Mouse (Mus musculus): ENCODE data around the gene Psen2. TPM values are rescaled to one million over a fixed set of nuclear protein-coding genes. Genes with fewer than 3 reads are reported as not detected.
A peak's percentile ranks its signal among the peaks of the same experiment; 100 is the strongest.

Psen2 gene
- polyA plus RNA-seq, 1 experiment from 2014 or later, result 11.5 TPM

DNA sequence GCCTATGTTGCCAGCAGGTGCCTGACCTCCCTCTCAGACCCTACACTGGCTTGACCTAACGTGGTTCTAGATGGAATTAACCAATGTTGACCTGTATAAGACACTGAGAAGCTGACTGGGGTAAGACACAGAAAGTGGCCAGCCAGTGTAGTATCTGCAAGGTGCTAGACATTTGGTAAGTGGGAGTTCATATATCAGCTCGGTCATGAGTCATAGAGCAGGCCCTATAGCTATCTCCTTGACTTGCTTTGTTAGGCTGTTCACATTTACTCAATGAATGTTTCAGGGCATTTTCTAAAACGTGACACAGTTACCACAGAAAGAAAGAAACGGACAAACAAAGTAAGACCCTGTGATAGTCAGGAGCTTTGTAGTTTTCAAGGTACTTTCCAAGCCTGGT is 27.1 kb upstream of the Psen2 start:
- Histone ChIP-seq H3K4me2 (no peak overlapping the region), H3K4me1 (replicated peaks) (peaks cover 3% of the 10 kb centered on the region; the same call in 1 of the 2 replicates), H3K4me3 (no peak overlapping the region), H3K36me3 (no peaks in the 10 kb centered on the region), H3K9ac (no peak overlapping the region), H3K27me3 (no peaks in the 10 kb centered on the region), H3K27ac (no peak overlapping the region), H3K9me3 (no peaks in the 10 kb centered on the region)
- WGBS, result 80% methylated on average over 4 of the region's 4 CpGs
- ATAC-seq (ENCODE audit: low FRiP score), result no peak

DNA sequence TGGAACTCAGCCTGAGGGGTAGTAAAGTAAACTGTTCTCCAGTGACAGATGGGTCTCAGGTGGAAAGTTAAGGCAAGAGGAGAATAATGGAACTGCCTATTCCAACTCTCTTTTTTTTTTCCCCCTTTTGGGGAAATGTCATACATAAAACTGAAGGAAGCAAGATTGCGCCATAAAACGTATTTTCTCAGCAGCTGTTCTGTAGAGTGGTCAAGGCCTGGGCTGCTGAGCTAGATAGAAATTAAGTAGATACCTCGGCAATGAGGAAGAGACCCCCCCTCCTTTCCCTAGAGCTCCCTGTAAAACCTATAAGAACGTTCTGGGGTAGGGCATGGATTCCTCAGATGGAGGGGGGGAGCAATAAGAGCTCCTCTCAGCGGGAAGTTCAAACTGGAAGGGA is 26.6 kb upstream of the Psen2 start:
- Histone ChIP-seq H3K9ac (no peak overlapping the region), H3K27ac (no peak overlapping the region), H3K9me3 (no peaks in the 10 kb centered on the region), H3K4me1 (replicated peaks) (peaks cover 3% of the 10 kb centered on the region; the same call in 1 of the 2 replicates), H3K4me3 (no peak overlapping the region), H3K36me3 (no peaks in the 10 kb centered on the region), H3K27me3 (0 out of 2 replicates have a peak, but pooled peaks cover 1% of the 10 kb centered on the region), H3K4me2 (no peak overlapping the region)
- ATAC-seq (ENCODE audit: low FRiP score), result no peak
- 80% methylated on average over 5 of the region's 5 CpGs for WGBS

DNA sequence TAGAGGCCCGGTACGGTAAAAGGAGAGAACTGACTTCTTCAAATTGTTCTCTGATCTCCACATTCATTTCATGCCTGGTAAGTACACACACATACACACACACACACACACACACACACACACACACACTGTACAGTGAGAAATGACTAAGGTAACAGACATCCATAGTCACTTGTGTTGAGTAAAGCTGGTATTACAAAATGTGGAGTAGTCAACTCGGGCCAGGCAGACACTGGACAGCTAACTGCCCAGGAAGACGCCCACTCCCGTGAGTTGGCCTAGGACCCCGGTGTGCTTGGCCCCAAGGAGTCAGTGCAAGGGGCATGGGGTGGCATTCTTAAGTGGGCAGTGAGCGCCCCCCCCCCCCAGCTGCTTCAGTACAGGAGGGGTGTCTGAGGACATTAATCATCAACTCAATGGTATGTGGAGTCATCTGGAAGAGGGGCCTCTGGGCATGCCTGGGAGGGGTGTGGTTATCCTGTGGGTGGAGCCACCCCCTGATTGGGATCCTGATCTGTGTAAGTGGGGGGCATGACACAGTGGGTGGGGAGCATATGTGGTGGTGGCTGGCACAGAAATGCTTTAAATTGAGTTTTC is 25.7 kb upstream of the Psen2 start:
- Histone ChIP-seq H3K4me3 (no peak overlapping the region), H3K4me2 (no peak overlapping the region), H3K4me1 (replicated peaks) (peaks cover 9% of the 10 kb centered on the region), H3K36me3 (no peaks in the 10 kb centered on the region), H3K27me3 (peaks cover 5% of the 10 kb centered on the region; the same call in 1 of the 2 replicates), H3K9me3 (no peaks in the 10 kb centered on the region), H3K27ac (no peak overlapping the region), H3K9ac (no peak overlapping the region)
- no peak for ATAC-seq (ENCODE audit: low FRiP score)
- 85% methylated on average over 7 of the region's 7 CpGs for whole genome bisulfite sequencing

DNA sequence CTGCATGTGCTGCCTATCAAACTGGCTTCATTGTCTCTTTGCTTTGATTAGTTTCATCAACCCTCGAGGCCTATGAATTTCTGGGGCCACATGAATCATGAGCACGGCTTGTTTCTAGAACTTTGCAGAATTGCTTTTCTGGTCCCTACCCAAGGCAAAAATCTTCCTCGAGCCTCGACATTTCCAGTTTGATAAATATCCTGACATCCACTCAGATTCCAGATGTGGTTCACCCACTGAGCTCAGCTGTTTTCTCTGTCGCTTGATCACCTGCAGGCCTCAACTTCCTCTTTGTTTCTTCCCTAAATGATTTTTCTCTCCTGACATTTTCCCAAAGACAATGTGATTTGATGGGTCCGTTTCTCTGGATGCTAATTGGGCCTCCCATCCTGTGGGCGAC is 25.0 kb upstream of the Psen2 start:
- 84% methylated on average over 7 of the region's 7 CpGs for WGBS
- Histone ChIP-seq H3K9me3 (no peaks in the 10 kb centered on the region), H3K9ac (no peak overlapping the region), H3K4me1 (replicated peaks) (peaks cover 15% of the 10 kb centered on the region), H3K27me3 (peaks cover 5% of the 10 kb centered on the region; the same call in 1 of the 2 replicates), H3K36me3 (no peaks in the 10 kb centered on the region), H3K4me3 (no peak overlapping the region), H3K27ac (no peak overlapping the region), H3K4me2 (no peak overlapping the region)
- no peak for ATAC-seq (ENCODE audit: low FRiP score)

DNA sequence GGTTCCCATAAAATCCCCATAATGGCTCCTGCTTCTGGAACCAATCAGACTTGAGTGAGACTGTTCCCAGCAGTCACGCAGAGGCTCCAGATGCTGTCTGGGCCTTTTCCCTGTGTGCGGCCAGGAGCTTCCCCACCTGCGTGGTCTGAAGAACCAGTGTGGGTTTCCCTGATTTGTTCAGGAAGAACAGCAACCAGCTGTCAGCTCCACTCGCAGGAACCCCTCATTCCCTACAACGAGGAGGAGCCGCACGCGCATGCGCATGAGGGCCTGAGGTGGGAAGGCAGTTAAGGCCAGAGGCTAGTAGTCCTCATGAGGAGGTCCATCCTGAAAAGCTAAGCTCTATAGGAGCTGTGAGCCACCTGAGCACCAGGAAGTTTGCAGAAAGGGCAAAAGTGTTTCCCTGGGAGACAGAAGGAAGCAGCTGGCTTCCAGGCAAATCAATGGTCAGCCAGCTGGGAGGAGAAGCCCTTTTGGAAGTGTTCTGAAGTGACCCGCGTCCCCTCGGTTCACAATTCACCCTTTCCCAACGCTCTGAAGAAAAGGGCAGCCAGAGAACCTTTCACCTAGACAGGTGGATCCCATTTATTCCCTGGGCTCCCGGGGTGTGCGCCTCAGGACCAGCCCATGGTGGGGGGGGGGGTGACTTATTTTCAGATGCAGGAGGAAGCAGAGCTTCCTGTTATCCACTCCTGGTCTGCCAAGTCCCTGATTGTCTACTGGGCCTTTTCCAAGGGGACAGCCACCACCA is 23.0 kb upstream of the Psen2 start:
- H3K27me3 ChIP-seq, result peaks cover 5% of the 10 kb centered on the region; the same call in 1 of the 2 replicates
- no peaks in the 10 kb centered on the region for H3K9me3 ChIP-seq
- no peak overlapping the region for H3K4me2 ChIP-seq
- no peak for ATAC-seq (ENCODE audit: low FRiP score)
- H3K4me3 ChIP-seq, result no peak overlapping the region
- peaks cover 18% of the 10 kb centered on the region for H3K4me1 ChIP-seq (replicated peaks)
- 64% methylated on average over 15 of the region's 15 CpGs for WGBS
- H3K36me3 ChIP-seq, result no peaks in the 10 kb centered on the region
- no peak overlapping the region for H3K27ac ChIP-seq
- H3K9ac ChIP-seq, result no peak overlapping the region

DNA sequence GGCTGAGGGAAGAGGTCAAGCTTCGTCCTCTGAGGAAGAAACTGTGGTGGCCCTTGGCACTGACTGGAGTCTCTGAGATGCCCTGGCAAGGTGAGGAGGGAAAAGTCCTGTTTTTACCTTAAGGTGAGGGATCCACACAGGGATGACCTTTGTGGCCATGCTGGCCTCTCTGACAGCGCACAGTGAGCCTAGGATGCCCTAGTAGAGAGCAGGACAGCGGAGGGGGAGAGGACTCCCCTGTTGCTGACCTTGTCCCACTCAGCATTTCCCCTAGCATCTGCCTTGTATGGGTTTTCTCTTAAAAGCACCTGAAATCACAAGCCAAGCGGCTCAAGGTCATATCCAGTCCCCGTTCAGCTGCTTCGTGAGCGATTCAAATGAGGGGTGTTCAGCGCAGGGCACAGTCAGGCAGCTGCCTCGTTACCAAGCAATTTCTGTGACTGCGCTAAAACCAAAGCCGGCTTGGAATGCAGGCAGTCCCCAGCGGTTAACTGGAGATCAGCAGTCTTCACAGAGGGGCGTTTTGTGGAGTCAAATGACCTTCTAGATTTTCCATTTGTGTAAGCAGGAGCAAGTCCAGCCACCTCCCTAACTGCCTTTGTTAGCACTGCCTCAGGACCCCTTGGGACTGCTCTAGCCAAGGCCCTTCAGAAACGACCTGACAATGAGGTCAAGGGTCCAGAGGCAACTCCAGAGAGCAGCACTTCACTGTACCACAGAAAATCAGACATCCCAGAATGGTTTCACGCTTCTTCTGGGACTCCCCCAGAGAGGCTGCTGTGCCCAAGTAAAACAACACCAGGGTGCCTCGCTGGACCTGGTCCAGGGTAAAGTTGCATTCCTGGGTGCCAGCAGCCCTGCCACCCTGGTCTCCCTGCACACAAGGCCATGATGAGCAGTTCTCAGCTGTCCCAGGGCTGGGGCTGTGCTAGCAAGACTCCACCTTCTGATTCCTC is 20.9 kb upstream of the Psen2 start:
- peak; percentile 34; the same call in 1 of the 2 replicates for ATAC-seq (ENCODE audit: low FRiP score)
- peak overlapping the region; percentile 53; the same call in 1 of the 2 replicates for H3K9ac ChIP-seq

DNA sequence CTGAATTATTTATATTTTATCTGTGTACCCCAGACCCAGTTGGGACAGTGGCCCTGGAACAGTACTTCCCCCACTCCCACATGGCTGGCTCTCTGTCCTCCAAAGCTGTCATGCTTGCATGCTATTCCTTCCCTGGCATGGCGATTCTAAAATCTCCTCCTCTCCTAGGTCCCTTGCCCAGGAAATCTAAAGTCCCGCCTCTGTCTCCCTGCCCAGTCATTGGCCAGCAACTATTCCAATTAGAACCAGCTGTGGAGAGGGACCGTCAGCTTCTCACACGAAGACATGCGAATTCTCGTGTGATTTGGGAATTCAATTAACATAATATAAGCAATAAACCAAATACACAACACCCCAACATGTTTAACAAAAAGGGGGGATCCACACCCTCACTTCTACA is 19.3 kb upstream of the Psen2 start:
- Histone ChIP-seq H3K27me3 (peaks cover 5% of the 10 kb centered on the region; the same call in 1 of the 2 replicates), H3K4me3 (no peak overlapping the region), H3K9ac (no peak overlapping the region), H3K4me1 (replicated peaks) (peaks cover 24% of the 10 kb centered on the region), H3K4me2 (no peak overlapping the region), H3K36me3 (no peaks in the 10 kb centered on the region), H3K27ac (no peak overlapping the region), H3K9me3 (no peaks in the 10 kb centered on the region)
- WGBS, result 45% methylated on average over 6 of the region's 6 CpGs
- ATAC-seq (ENCODE audit: low FRiP score), result no peak

More for the DNA sequence above, 20.9 kb upstream of the Psen2 start:
- peaks cover 24% of the 10 kb centered on the region for H3K4me1 ChIP-seq (replicated peaks)
- peak overlapping the region; percentile 26 for H3K4me2 ChIP-seq
- 22% methylated on average over 16 of the region's 16 CpGs for WGBS
- H3K36me3 ChIP-seq, result no peaks in the 10 kb centered on the region
- peaks cover 5% of the 10 kb centered on the region; the same call in 1 of the 2 replicates for H3K27me3 ChIP-seq
- H3K4me3 ChIP-seq, result no peak overlapping the region
- H3K9me3 ChIP-seq, result no peaks in the 10 kb centered on the region
- H3K27ac ChIP-seq, result peak overlapping the region; percentile 56; the same call in 1 of the 2 replicates

DNA sequence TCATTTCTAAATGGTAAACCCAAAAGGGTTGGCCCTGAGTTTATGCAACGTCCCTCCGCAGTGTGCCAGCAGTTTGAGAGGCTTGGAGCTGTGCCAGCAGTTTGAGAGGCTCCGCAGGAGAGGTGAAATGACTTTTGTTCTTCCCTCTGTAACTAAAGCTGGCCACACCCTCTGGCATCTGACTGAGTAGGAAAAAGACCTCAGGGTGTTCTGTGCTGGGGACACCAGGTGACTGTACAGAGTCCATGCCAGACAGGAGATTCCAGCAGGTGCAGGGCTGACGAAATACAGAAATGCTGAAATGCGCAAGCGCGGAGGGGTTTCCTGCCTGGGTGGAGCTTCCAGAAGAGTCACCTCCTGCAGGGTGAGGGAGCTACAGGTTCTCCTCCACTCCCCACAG is 16.4 kb upstream of the Psen2 start:
- peaks cover 2% of the 10 kb centered on the region; the same call in 1 of the 2 replicates for H3K27me3 ChIP-seq
- ATAC-seq (ENCODE audit: low FRiP score), result no peak
- H3K4me1 ChIP-seq (replicated peaks), result peaks cover 22% of the 10 kb centered on the region
- H3K9me3 ChIP-seq, result 0 out of 2 replicates have a peak, but pooled peaks cover 7% of the 10 kb centered on the region
- H3K4me3 ChIP-seq, result no peak overlapping the region
- WGBS, result 50% methylated on average over 7 of the region's 7 CpGs
- no peak overlapping the region for H3K4me2 ChIP-seq
- H3K9ac ChIP-seq, result no peak overlapping the region
- no peak overlapping the region for H3K27ac ChIP-seq
- no peaks in the 10 kb centered on the region for H3K36me3 ChIP-seq

DNA sequence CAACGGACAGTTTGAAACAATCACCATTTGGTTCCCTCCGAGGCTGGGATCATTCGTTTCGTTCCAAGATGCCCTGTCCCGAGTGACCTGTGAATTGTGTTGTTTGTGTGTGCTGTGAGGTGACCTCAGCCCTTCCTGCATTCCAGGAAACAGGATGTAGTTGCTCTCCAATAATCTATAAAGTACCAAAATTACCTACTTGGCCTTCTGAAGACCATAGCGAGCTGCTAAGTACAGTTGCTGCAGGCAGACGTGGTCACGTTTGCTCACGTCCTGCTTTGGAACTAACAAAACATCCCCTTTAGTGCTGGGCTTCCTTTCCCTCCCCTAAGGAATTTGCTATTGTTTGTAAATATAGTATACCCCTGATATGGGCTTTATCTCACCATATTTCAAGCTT is 14.3 kb upstream of the Psen2 start:
- WGBS, result 73% methylated on average over 9 of the region's 9 CpGs
- H3K4me3 ChIP-seq, result no peak overlapping the region
- H3K9me3 ChIP-seq, result 0 out of 2 replicates have a peak, but pooled peaks cover 7% of the 10 kb centered on the region
- H3K27me3 ChIP-seq, result no peaks in the 10 kb centered on the region
- peaks cover 10% of the 10 kb centered on the region for H3K4me1 ChIP-seq (replicated peaks)
- ATAC-seq (ENCODE audit: low FRiP score), result no peak
- no peak overlapping the region for H3K9ac ChIP-seq
- no peaks in the 10 kb centered on the region for H3K36me3 ChIP-seq
- no peak overlapping the region for H3K27ac ChIP-seq
- no peak overlapping the region for H3K4me2 ChIP-seq

DNA sequence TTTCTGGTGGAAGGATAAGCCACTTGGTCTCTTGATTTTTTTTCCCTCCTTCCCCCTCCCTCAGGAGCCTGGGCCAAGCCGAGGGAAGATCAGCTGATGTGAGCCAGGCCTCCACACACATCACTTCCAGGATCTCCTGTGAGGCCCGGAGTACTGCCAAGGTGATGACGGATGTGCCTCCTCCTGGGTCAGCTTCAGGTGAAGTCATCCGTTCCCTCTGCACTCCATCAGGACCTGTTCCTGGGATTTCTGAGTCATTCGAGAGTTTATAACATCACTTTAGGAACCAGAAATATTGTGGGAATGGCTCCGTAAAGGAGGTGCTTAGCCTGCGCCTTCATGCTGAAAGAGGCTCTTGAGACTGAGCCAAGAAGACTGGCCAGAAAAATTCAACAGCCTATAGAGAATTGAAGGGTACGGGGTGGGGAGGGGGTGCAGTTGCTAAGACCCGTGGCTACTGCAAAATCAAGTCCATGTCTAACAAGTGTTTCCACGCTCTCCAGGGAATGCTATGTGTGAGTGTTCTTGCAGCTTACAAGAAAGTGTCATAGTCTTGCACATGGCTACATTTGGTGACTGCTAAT is 11.6 kb upstream of the Psen2 start:
- Histone ChIP-seq H3K27ac (no peak overlapping the region), H3K9me3 (0 out of 2 replicates have a peak, but pooled peaks cover 7% of the 10 kb centered on the region), H3K4me3 (no peak overlapping the region), H3K4me2 (no peak overlapping the region), H3K27me3 (no peaks in the 10 kb centered on the region), H3K9ac (no peak overlapping the region), H3K4me1 (replicated peaks) (peaks cover 7% of the 10 kb centered on the region), H3K36me3 (no peaks in the 10 kb centered on the region)
- 87% methylated on average over 10 of the region's 10 CpGs for WGBS
- no peak for ATAC-seq (ENCODE audit: low FRiP score)

DNA sequence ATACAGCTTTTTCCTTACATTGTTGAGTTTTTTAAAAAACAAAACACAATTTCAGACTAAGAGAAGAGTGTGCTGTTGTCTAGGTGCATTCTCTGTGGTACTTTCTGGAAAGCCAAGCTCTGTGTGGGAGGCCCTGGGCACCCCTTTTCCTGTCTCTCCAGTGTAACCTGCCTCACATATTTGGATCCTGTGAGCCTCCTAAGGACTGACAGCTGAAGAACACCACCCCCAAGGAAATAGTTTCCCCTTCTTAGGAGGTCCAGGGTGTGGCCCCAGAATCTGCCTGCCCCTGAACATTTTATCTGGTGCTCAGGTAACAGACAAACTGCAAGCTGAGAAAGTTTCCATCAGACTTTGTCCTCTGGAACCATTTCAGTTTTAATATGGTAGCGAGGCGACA is 5.8 kb upstream of the Psen2 start:
- WGBS, result 100% methylated on average over 2 of the region's 2 CpGs
- no peak overlapping the region for H3K4me3 ChIP-seq
- ATAC-seq (ENCODE audit: low FRiP score), result no peak
- H3K9me3 ChIP-seq, result no peaks in the 10 kb centered on the region
- H3K4me2 ChIP-seq, result no peak overlapping the region
- no peak overlapping the region for H3K9ac ChIP-seq
- H3K4me1 ChIP-seq (replicated peaks), result peaks cover 5% of the 10 kb centered on the region; the same call in 1 of the 2 replicates
- peaks cover 27% of the 10 kb centered on the region for H3K27me3 ChIP-seq
- H3K36me3 ChIP-seq, result no peaks in the 10 kb centered on the region
- H3K27ac ChIP-seq, result no peak overlapping the region
